Mouse (Mus musculus) 416B (cell line): ENCODE data around the gene Slit3.

Source experiments
- DNase-seq: peaks from one replicate; pipeline ENCODE4 v3.0.0; 2011; ENCODE audit warnings: low read depth

Gene Slit3

GRCm38 (mm10) chr11:35120894-35121610, at the start of gene Slit3:
Gene Slit3 (plus strand): TSS chr11:35121224.
- DNase-seq: no peak

- no peak for DNase-seq
Measured at GRCm38 (mm10) chr11:35071451-35071850, 49.6 kb upstream of the Slit3 start.

- no peak for DNase-seq
Measured at GRCm38 (mm10) chr11:35075411-35075810, 45.6 kb upstream of the Slit3 start.

GRCm38 (mm10) chr11:35080451-35081125, 40.4 kb upstream of the Slit3 start:
- no peak for DNase-seq

GRCm38 (mm10) chr11:35082297-35082696, 38.7 kb upstream of the Slit3 start:
- no peak for DNase-seq

- peak; percentile 9 for DNase-seq
Measured at GRCm38 (mm10) chr11:35083049-35083448, 38.0 kb upstream of the Slit3 start.

GRCm38 (mm10) chr11:35085351-35085750, 35.7 kb upstream of the Slit3 start:
- DNase-seq: no peak

GRCm38 (mm10) chr11:35086029-35086428, 35.0 kb upstream of the Slit3 start:
- no peak for DNase-seq

- DNase-seq: peak; percentile 26
Measured at GRCm38 (mm10) chr11:35087454-35087853, 33.6 kb upstream of the Slit3 start.

GRCm38 (mm10) chr11:35088136-35088535, 32.9 kb upstream of the Slit3 start:
- no peak for DNase-seq

GRCm38 (mm10) chr11:35090629-35091335, 30.2 kb upstream of the Slit3 start:
- no peak for DNase-seq

GRCm38 (mm10) chr11:35096538-35096937, 24.5 kb upstream of the Slit3 start:
- no peak for DNase-seq

GRCm38 (mm10) chr11:35109781-35110180, 11.2 kb upstream of the Slit3 start:
- no peak for DNase-seq

GRCm38 (mm10) chr11:35110784-35111183, 10.2 kb upstream of the Slit3 start:
- no peak for DNase-seq

GRCm38 (mm10) chr11:35113290-35113689, 7.7 kb upstream of the Slit3 start:
- no peak for DNase-seq

- no peak for DNase-seq
Measured at GRCm38 (mm10) chr11:35116436-35116835, 4.6 kb upstream of the Slit3 start.

GRCm38 (mm10) chr11:35117871-35118270, 3.2 kb upstream of the Slit3 start:
- no peak for DNase-seq

GRCm38 (mm10) chr11:35118731-35119130, 2.3 kb upstream of the Slit3 start:
- no peak for DNase-seq

GRCm38 (mm10) chr11:35119360-35119759, 1.7 kb upstream of the Slit3 start:
- peak; percentile 24 for DNase-seq

- no peak for DNase-seq
Measured at GRCm38 (mm10) chr11:35120076-35120475, 948 bp upstream of the Slit3 start.

GRCm38 (mm10) chr11:35121611-35121959, 561 bp downstream of the Slit3 start:
- DNase-seq: no peak

- no peak for DNase-seq
Measured at GRCm38 (mm10) chr11:35122091-35122811, 1.2 kb downstream of the Slit3 start.
